ENCODE assay signal across 14 mouse cellular contexts in the genomic region with DNA sequence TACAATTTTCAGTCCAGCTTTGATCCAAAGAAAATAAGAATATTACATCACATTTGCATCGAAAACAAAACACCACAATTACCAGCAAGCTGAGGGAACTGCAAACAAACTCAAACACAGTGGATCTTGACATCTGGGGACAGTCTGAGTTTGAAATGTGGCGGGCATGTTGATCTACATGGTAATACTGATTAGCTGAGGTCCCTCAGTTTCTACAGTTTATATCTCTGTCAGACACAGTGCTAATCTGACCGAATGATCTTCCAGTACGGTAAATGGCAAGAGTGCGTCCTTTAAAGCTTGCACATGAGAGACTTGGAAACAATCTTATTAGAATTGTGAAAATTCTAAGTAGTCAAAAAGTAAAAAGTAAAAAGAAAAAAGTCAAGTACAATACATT.
"Had no signal": no experiment of that assay in that cellular context is flagged by ENCODE, and none has a peak within 500 bp of the region (broad histone marks: within the 10 kb centered on the region; RNA-seq: fewer than 3 reads in every experiment).

No protein-coding gene starts in this region.

- H3K27ac ChIP-seq: kidney, postnatal 0 days; limb, embryonic 12.5 days; midbrain, embryonic 13.5 days; stomach, postnatal 0 days had no signal

- H3K9me3 ChIP-seq: limb, embryonic 12.5 days; midbrain, embryonic 13.5 days had no signal

- H3K27me3 ChIP-seq: limb, embryonic 12.5 days; midbrain, embryonic 13.5 days had no signal

- H3K4me1 ChIP-seq: limb, embryonic 12.5 days; midbrain, embryonic 13.5 days had no signal

- H3K9ac ChIP-seq: limb, embryonic 12.5 days; midbrain, embryonic 13.5 days had no signal

- ATAC-seq: lung, postnatal 0 days; midbrain, embryonic 13.5 days had no signal

- H3K4me3 ChIP-seq: limb, embryonic 12.5 days; midbrain, embryonic 13.5 days had no signal

- DNase-seq: kidney, adult 11 months; kidney, adult 9 months; kidney, postnatal 36 days; layer of hippocampus, adult 9-11 months; layer of hippocampus, postnatal 36 days; lung, postnatal 4 days; right cerebral cortex, adult 18-20 months; right cerebral cortex, postnatal 25 days; thymus, postnatal 14 days had no signal

- H3K4me2 ChIP-seq: limb, embryonic 12.5 days; midbrain, embryonic 13.5 days had no signal
